Mouse (Mus musculus) hindbrain, embryonic 10.5 days (tissue): Measurements from ENCODE around the gene Hpca. TPM values are rescaled to one million over a fixed set of nuclear protein-coding genes. Genes with fewer than 3 reads are reported as not detected.

Experiments used
- DNase-seq: peaks from one replicate; pipeline ENCODE4 v3.0.0-alpha.2; 2017; ENCODE audit warnings: low spot score
- H3K27ac ChIP-seq: fragments of 300-500 bp; sonication (generic); 2 replicates; pipeline ENCODE4 v1.5.1; 2016; ENCODE audit warnings: mild to moderate bottlenecking, moderate library complexity
- H3K27me3 ChIP-seq: fragments of 300-500 bp; sonication (generic); 2 replicates; pipeline ENCODE4 v1.6.1; 2016; ENCODE audit warnings: mild to moderate bottlenecking; ENCODE audit not compliant: poor library complexity, insufficient read depth, severe bottlenecking
- H3K36me3 ChIP-seq: fragments of 300-500 bp; sonication (generic); 2 replicates; pipeline ENCODE4 v1.6.1; 2016; ENCODE audit warnings: mild to moderate bottlenecking, moderate library complexity
- H3K4me1 ChIP-seq: fragments of 300-500 bp; sonication (generic); replicated peaks from 2 replicates; pipeline ENCODE4 v1.6.1; 2016; ENCODE audit warnings: mild to moderate bottlenecking
- H3K4me3 ChIP-seq: fragments of 300-500 bp; sonication (generic); 2 replicates; pipeline ENCODE4 v1.5.1; 2016; ENCODE audit warnings: mild to moderate bottlenecking, moderate library complexity
- H3K9me3 ChIP-seq: fragments of 300-500 bp; sonication (generic); 2 replicates; pipeline ENCODE4 v1.6.1; 2016; ENCODE audit warnings: mild to moderate bottlenecking, moderate library complexity
- WGBS: fragments of 180-500 bp; shearing (Covaris S2); methylation state at CpG from one replicate; pipeline ENCODE4 v1.1.7; 2016; 5-methylcytosine and 5-hydroxymethylcytosine counted together
- polyA plus RNA-seq: library from polyadenylated mRNA; unstranded; fragments of >200 nt; fragmentation: Nextera tagmentation; extraction: Ambion mirVana; gene quantifications from 2 replicates; pipeline ENCODE4 v1.2.1, GENCODE M21; 2016

The Hpca gene
- polyA plus RNA-seq, 1 experiment from 2014 or later = 4.7 TPM

DNA sequence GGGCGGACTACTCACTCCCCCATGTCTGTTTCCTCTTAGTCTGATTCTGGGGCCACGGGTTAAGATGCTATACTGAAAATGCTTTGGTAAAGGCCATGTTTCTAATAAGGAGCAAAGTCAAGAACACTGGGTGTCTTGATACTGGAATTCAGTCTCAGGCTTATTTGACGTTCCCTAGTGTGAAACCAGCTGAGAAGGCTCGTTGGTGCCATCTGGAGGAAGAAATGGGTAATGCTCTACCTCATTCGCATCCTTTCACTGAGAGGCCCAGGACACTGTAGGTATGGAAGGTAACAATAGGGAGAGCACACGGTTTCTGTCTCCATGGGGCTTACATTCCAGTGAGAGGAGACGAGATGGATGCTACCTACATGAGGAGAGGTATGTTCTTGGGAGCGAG is 35.8 kb downstream of the Hpca start:
- Histone ChIP-seq H3K9me3 (no peaks in the 10 kb centered on the region), H3K27me3 (no peaks in the 10 kb centered on the region), H3K27ac (no peak overlapping the region), H3K4me3 (no peak overlapping the region), H3K36me3 (peaks cover 36% of the 10 kb centered on the region), H3K4me1 (peaks cover 3% of the 10 kb centered on the region; the same call in 1 of the 2 replicates)
- 28% methylated on average over 8 of the region's 8 CpGs for WGBS
- DNase-seq = peak; percentile 64

DNA sequence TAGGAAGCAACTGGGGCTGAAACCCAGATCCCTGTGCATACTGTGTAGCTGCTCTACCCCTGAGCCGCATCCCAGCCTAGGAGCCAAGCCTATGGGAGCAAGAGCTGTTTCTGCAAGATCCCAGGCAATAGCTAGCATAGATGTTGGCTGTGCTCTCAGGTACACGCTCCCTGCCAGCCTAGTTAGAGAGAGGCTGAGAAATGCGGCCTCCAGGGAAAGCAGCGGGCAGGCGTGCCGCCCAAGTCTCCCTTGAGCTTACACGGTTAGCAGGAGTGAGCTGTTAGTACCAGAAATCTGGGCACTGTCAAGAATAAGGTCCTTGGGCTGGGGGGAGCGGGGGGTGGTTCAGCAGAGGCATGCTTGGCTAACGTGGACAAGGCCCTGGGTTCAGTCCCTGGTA is 36.9 kb downstream of the Hpca start:
- 94% methylated on average over 9 of the region's 9 CpGs for WGBS
- H3K4me1 ChIP-seq = peaks cover 3% of the 10 kb centered on the region; the same call in 1 of the 2 replicates
- no peak overlapping the region for H3K27ac ChIP-seq

DNA sequence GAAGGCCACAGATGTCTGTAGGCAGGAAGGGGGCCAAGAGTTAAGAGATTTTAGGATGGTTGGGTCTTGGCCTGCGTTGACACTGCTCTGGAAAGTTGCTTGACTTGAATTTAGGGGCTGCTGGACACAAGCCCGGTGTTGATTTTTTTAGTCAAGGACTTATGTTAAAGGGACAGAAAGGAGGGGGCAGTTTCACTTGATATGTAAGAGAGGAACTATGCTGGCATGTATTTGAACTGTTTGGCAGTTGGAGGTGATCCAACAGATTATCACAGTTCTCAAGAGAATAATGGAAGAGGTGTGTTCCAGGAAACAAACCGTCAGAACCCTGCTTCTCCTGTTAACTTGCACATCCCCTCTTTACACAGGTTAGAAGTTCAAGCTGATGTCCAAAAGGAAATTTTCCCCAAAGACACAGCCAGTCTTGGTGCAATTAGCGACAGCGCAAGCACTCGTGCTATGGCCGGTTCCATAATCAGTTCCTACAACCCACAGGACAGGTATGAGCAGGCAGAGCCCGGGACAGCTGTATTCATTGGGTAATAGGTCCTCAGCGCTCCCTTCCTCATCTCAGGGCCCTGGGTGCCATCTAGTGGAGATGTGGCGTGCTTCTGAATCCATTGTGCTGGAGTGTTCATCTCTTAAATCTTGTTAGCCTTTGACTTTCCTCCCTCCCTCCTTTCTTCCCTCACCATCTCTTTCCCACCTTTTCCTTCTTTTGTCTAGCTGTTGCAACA is 39.3 kb downstream of the Hpca start:
- H3K9me3 ChIP-seq = no peaks in the 10 kb centered on the region
- H3K27ac ChIP-seq = no peak overlapping the region
- 52% methylated on average over 10 of the region's 10 CpGs for WGBS
- peak; percentile 68 for DNase-seq
- H3K4me3 ChIP-seq = no peak overlapping the region
- H3K4me1 ChIP-seq = peaks cover 3% of the 10 kb centered on the region; the same call in 1 of the 2 replicates
- peaks cover 71% of the 10 kb centered on the region for H3K36me3 ChIP-seq
- H3K27me3 ChIP-seq = no peaks in the 10 kb centered on the region

More for the DNA sequence above, 36.9 kb downstream of the Hpca start:
- Histone ChIP-seq H3K27me3 (no peaks in the 10 kb centered on the region), H3K9me3 (no peaks in the 10 kb centered on the region), H3K4me3 (no peak overlapping the region), H3K36me3 (peaks cover 48% of the 10 kb centered on the region)
- no peak for DNase-seq

DNA sequence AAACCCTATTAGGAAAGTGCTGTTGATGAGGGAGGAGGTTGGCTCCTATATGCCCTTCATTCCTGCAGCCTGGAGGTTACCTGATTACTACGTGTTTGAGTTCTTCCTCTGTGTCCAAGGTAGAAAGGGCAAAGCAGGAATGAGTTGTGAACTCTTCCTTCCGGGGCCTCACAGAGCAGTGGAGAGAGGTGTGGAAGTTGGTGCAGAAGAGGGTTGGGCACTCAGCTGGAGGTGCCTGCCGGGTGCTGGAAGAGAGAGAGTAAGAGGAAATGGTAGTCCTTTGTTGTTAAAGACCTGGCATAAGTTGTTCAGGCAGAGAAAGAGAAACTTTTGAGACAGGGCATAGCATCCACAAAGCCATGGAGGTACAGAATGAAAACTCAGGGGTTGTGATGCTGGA is 39.9 kb downstream of the Hpca start:
- no peak for DNase-seq
- H3K36me3 ChIP-seq = peaks cover 78% of the 10 kb centered on the region
- H3K27me3 ChIP-seq = no peaks in the 10 kb centered on the region
- peaks cover 3% of the 10 kb centered on the region; the same call in 1 of the 2 replicates for H3K4me1 ChIP-seq
- no peaks in the 10 kb centered on the region for H3K9me3 ChIP-seq
- no peak overlapping the region for H3K4me3 ChIP-seq
- WGBS = 87% methylated on average over 3 of the region's 3 CpGs
- H3K27ac ChIP-seq = no peak overlapping the region

DNA sequence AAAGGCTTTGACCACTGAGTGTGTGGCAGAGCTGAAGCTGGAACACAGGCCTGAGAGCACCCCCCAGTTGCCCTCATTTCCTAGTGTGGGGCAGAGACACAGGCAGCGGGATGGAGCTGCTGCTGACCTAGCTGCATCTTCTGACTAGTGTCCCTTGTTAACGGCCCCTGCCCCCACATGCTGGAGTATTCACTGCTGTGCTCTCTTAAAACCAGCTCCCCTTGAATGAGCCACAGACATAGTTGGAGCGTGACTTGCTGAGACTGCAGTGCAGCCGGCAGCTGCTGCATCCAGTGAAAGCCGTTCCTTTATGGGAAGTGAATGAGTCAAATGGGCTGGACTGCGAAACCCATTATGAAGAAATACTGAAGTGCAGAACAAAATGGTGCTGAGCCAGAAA is 40.3 kb downstream of the Hpca start:
- Histone ChIP-seq H3K27me3 (no peaks in the 10 kb centered on the region), H3K4me1 (peaks cover 3% of the 10 kb centered on the region; the same call in 1 of the 2 replicates), H3K4me3 (no peak overlapping the region), H3K27ac (no peak overlapping the region), H3K9me3 (no peaks in the 10 kb centered on the region), H3K36me3 (peaks cover 82% of the 10 kb centered on the region)
- 80% methylated on average over 6 of the region's 6 CpGs for WGBS
- no peak for DNase-seq

- WGBS = 85% methylated on average over 7 of the region's 7 CpGs
- no peak overlapping the region for H3K27ac ChIP-seq
- H3K9me3 ChIP-seq = no peaks in the 10 kb centered on the region
- H3K36me3 ChIP-seq = peaks cover 86% of the 10 kb centered on the region
- H3K4me3 ChIP-seq = no peak overlapping the region
- DNase-seq = no peak
- peaks cover 3% of the 10 kb centered on the region; the same call in 1 of the 2 replicates for H3K4me1 ChIP-seq
- H3K27me3 ChIP-seq = no peaks in the 10 kb centered on the region
Measured at GRCm38 (mm10) chr4:129081041-129081440, 40.8 kb downstream of the Hpca start.

DNA sequence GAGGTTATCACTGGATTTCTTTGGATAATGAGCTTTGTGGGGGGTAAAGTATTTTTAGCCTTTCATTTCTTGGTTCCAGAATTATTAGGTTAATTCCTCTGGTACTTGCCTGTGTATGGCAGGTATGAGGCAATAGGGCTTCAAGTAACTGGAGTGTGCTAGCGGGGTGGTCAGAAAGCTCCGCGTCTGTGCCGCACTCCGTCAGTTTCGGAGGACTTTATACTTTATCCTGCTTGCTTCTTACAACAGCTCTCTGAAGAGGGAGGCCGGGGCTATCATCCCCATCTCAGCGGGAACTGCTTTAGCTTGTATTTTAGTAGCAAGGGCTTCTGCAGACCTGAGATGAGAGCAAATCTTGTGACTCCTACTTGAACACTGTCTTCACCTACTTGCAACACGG is 42.7 kb downstream of the Hpca start:
- Histone ChIP-seq H3K36me3 (peaks cover 94% of the 10 kb centered on the region), H3K27me3 (no peaks in the 10 kb centered on the region), H3K4me3 (no peak overlapping the region), H3K9me3 (no peaks in the 10 kb centered on the region), H3K4me1 (peaks cover 3% of the 10 kb centered on the region; the same call in 1 of the 2 replicates), H3K27ac (no peak overlapping the region)
- 95% methylated on average over 9 of the region's 9 CpGs for WGBS
- DNase-seq = no peak

DNA sequence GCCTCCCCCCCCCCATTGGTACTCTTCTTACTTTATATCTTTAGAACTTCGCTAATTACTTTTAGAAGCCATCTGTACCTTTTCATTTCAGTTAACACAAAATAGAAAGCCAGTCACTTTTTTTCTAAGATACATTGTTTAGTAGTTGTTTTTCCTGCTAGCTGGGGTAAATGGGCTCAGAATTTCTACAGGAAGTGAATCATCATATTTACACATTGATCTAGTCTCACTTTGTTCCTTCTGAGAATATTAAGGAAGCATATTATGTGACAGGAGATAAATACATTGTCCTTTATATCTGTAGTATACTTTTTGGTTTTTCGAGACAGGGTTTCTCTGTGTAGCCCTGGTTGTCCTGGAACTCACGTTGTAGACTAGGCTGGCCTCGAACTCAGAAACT is 53.0 kb downstream of the Hpca start:
- H3K4me3 ChIP-seq = no peak overlapping the region
- H3K27ac ChIP-seq = no peak overlapping the region
- no peak for DNase-seq
- H3K27me3 ChIP-seq = no peaks in the 10 kb centered on the region
- no peaks in the 10 kb centered on the region for H3K9me3 ChIP-seq
- H3K4me1 ChIP-seq = no peaks in the 10 kb centered on the region
- peaks cover 6% of the 10 kb centered on the region for H3K36me3 ChIP-seq
- WGBS = 94% methylated on average over 4 of the region's 4 CpGs

- Histone ChIP-seq H3K36me3 (no peaks in the 10 kb centered on the region), H3K27me3 (no peaks in the 10 kb centered on the region), H3K9me3 (no peaks in the 10 kb centered on the region), H3K4me1 (no peaks in the 10 kb centered on the region), H3K27ac (no peak overlapping the region), H3K4me3 (no peak overlapping the region)
- 87% methylated on average over 5 of the region's 5 CpGs for WGBS
- DNase-seq = no peak
Measured at GRCm38 (mm10) chr4:129067638-129068415, 54.0 kb downstream of the Hpca start.

GRCm38 (mm10) chr4:129065688-129066236 is 56.1 kb downstream of the Hpca start:
- H3K4me1 ChIP-seq = no peaks in the 10 kb centered on the region; the same call in 1 of the 2 replicates
- H3K36me3 ChIP-seq = no peaks in the 10 kb centered on the region
- H3K27ac ChIP-seq = no peak overlapping the region
- H3K9me3 ChIP-seq = no peaks in the 10 kb centered on the region
- H3K4me3 ChIP-seq = no peak overlapping the region
- H3K27me3 ChIP-seq = no peaks in the 10 kb centered on the region
- DNase-seq = no peak

GRCm38 (mm10) chr4:129062281-129063075 is 59.4 kb downstream of the Hpca start:
- Histone ChIP-seq H3K9me3 (no peaks in the 10 kb centered on the region), H3K36me3 (no peaks in the 10 kb centered on the region), H3K27me3 (no peaks in the 10 kb centered on the region), H3K27ac (no peak overlapping the region), H3K4me1 (peaks cover 20% of the 10 kb centered on the region), H3K4me3 (no peak overlapping the region)
- DNase-seq = no peak
- WGBS = 84% methylated on average over 3 of the region's 3 CpGs
